Mouse (Mus musculus) forebrain, embryonic 11.5 days (tissue): ENCODE results near the gene Gm7073. TPM values are rescaled to one million over a fixed set of nuclear protein-coding genes. Genes with fewer than 3 reads are reported as not detected.

Experiments
- ATAC-seq: fragments of 200-750 bp; cut with Nextera tagmentation; replicated peaks from 2 replicates; pipeline ENCODE4 v1.8.0; 2017; ENCODE audit warnings: moderate TSS enrichment; ENCODE audit not compliant: low FRiP score
- DNase-seq: peaks from one replicate; pipeline ENCODE4 v3.0.0-alpha.2; 2017; ENCODE audit warnings: low spot score
- H3K27ac ChIP-seq: fragments of 300-500 bp; sonication (generic); 2 replicates; pipeline ENCODE4 v1.5.1; 2014; ENCODE audit warnings: low read depth, low read length
- H3K27me3 ChIP-seq: fragments of 300-500 bp; sonication (generic); 2 replicates; pipeline ENCODE4 v1.6.1; 2014; ENCODE audit warnings: mild to moderate bottlenecking, low read length, mixed read lengths; ENCODE audit not compliant: control insufficient read depth, insufficient read depth
- H3K36me3 ChIP-seq: fragments of 300-500 bp; sonication (generic); 2 replicates; pipeline ENCODE4 v1.6.1; 2014; ENCODE audit warnings: mild to moderate bottlenecking, low read length, moderate library complexity, mixed read lengths; ENCODE audit not compliant: control insufficient read depth, insufficient read depth
- H3K4me1 ChIP-seq: fragments of 300-500 bp; sonication (generic); replicated peaks from 2 replicates; pipeline ENCODE4 v1.6.1; 2014; ENCODE audit warnings: low read length, mixed read lengths; ENCODE audit not compliant: control insufficient read depth, insufficient read depth
- H3K4me2 ChIP-seq: fragments of 300-500 bp; sonication (generic); 2 replicates; pipeline ENCODE4 v1.6.1; 2014; ENCODE audit warnings: low read depth, mild to moderate bottlenecking, low read length, moderate library complexity, mixed read lengths; ENCODE audit not compliant: severe bottlenecking
- H3K4me3 ChIP-seq: fragments of 300-500 bp; sonication (generic); 2 replicates; pipeline ENCODE4 v1.5.1; 2014; ENCODE audit warnings: low read depth, low read length
- H3K9ac ChIP-seq: fragments of 300-500 bp; sonication (generic); 2 replicates; pipeline ENCODE4 v1.6.1; 2014; ENCODE audit warnings: low read length
- H3K9me3 ChIP-seq: fragments of 300-500 bp; sonication (generic); 2 replicates; pipeline ENCODE4 v1.6.1; 2016; ENCODE audit warnings: low read length, mixed read lengths; ENCODE audit not compliant: control insufficient read depth
- WGBS: fragments of 180-500 bp; shearing (Covaris S2); extraction: QIAGEN DNeasy Blood & Tissue Kit; methylation state at CpG from one replicate; pipeline ENCODE4 v1.1.7; 2014; 5-methylcytosine and 5-hydroxymethylcytosine counted together
- polyA plus RNA-seq: library from polyadenylated mRNA; unstranded; fragments of >200 nt; fragmentation: Nextera tagmentation; extraction: Ambion mirVana; gene quantifications from 2 replicates; pipeline ENCODE4 v1.2.1, GENCODE M21; 2014

Gm7073 gene
- polyA plus RNA-seq, result not detected in 2 replicates

GRCm38 (mm10) chrX:60539149-60539548 lies at the start of gene Gm7073:
Gene Gm7073, minus strand, starts transcription at chrX:60539249.
- Histone ChIP-seq H3K36me3 (no peaks in the 10 kb centered on the region), H3K4me2 (no peak within 1 kb of the TSS), H3K4me1 (no peaks in the 10 kb centered on the region), H3K27me3 (no peaks in the 10 kb centered on the region), H3K9me3 (no peaks in the 10 kb centered on the region), H3K4me3 (no peak within 1 kb of the TSS), H3K27ac (no peak within 1 kb of the TSS), H3K9ac (no peak within 1 kb of the TSS)
- DNase-seq (no peak), ATAC-seq (no peak)

GRCm38 (mm10) chrX:60570539-60570938 lies 31.5 kb upstream of the Gm7073 start:
- no peak overlapping the region for H3K9ac ChIP-seq
- H3K27me3 ChIP-seq, result no peaks in the 10 kb centered on the region
- H3K36me3 ChIP-seq, result no peaks in the 10 kb centered on the region
- H3K4me3 ChIP-seq, result no peak overlapping the region
- no peak overlapping the region for H3K4me2 ChIP-seq
- WGBS, result 25% methylated on average over 1 of the region's 1 CpGs
- ATAC-seq (no peak), DNase-seq (no peak)
- H3K9me3 ChIP-seq, result no peaks in the 10 kb centered on the region
- H3K4me1 ChIP-seq, result no peaks in the 10 kb centered on the region; the same call in 1 of the 2 replicates
- no peak overlapping the region for H3K27ac ChIP-seq

DNA sequence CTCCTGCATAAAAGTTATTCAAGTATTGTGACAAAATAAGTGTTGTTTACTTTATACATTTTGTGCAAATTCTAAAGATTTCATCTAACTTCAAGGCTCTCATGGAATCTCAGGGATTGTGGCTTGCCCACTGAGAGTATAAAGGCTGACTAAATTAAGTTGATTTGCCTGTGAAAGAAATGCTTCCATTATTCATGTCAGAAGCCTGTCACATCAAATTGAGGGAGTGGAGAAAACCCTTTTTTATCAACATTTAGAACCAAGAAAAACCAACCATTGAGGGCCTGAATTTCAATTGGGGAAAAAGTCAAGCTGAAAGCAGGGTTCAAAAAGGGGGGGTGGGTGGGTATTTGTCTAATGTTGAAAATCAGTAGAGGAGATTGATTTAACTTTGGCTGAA lies 30.0 kb upstream of the Gm7073 start:
- Histone ChIP-seq H3K36me3 (no peaks in the 10 kb centered on the region), H3K27me3 (no peaks in the 10 kb centered on the region), H3K9me3 (no peaks in the 10 kb centered on the region), H3K4me2 (no peak overlapping the region), H3K9ac (no peak overlapping the region), H3K27ac (no peak overlapping the region), H3K4me3 (no peak overlapping the region), H3K4me1 (no peaks in the 10 kb centered on the region; the same call in 1 of the 2 replicates)
- 0 out of 2 replicates have a peak, but pooled peaks have one; percentile 42 for ATAC-seq
- no peak for DNase-seq

- no peak for ATAC-seq
- Histone ChIP-seq H3K4me2 (no peak overlapping the region), H3K9ac (no peak overlapping the region), H3K4me1 (no peaks in the 10 kb centered on the region), H3K27me3 (no peaks in the 10 kb centered on the region), H3K36me3 (no peaks in the 10 kb centered on the region), H3K4me3 (no peak overlapping the region), H3K27ac (no peak overlapping the region), H3K9me3 (no peaks in the 10 kb centered on the region)
- DNase-seq, result no peak
- WGBS, result 25% methylated on average over 4 of the region's 4 CpGs
These were observed 16.2 kb upstream of the Gm7073 start for GRCm38 (mm10) chrX:60555242-60555641.

- Histone ChIP-seq H3K4me3 (peak overlapping the region; percentile 52), H3K36me3 (no peaks in the 10 kb centered on the region), H3K9me3 (no peaks in the 10 kb centered on the region), H3K4me1 (no peaks in the 10 kb centered on the region), H3K4me2 (peak overlapping the region; percentile 53), H3K27me3 (no peaks in the 10 kb centered on the region), H3K9ac (peak overlapping the region; percentile 75), H3K27ac (peak overlapping the region; percentile 77)
- peak; percentile 74 for DNase-seq
- peak; percentile 64 for ATAC-seq
- WGBS, result 14% methylated on average over 37 of the region's 113 CpGs
These were observed 8.6 kb upstream of the Gm7073 start for GRCm38 (mm10) chrX:60547444-60548304.

- H3K9ac ChIP-seq, result peak overlapping the region; percentile 75
- WGBS, result 20% methylated on average over 16 of the region's 16 CpGs
- H3K4me3 ChIP-seq, result peak overlapping the region; percentile 52
- 0 out of 2 replicates have a peak, but pooled peaks have one; percentile 6 for ATAC-seq
- H3K27ac ChIP-seq, result peak overlapping the region; percentile 77
- H3K4me1 ChIP-seq, result no peaks in the 10 kb centered on the region
- no peaks in the 10 kb centered on the region for H3K27me3 ChIP-seq
- no peaks in the 10 kb centered on the region for H3K9me3 ChIP-seq
- DNase-seq, result no peak
- peak overlapping the region; percentile 53 for H3K4me2 ChIP-seq
- no peaks in the 10 kb centered on the region for H3K36me3 ChIP-seq
These were observed 8.0 kb upstream of the Gm7073 start for GRCm38 (mm10) chrX:60547098-60547443.

DNA sequence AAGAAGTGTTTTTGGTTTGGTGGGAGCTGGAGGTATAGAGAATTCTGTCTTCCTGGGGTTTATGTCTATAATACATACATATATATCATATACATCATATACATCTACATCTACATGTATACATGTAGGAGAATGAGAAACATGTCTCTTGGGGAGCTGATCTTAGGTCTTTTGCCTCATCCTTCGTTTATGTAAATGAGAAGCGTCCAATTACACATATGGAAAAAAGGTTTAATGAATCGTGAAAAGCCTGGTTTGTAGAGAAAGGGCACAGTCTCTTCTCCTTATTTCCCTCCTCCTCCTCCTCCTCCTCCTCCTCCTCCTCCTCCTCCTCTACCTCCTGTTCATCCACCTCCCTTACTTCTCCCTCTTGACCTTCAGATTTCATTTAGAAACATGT lies 6.9 kb upstream of the Gm7073 start:
- Histone ChIP-seq H3K4me2 (no peak overlapping the region), H3K36me3 (no peaks in the 10 kb centered on the region), H3K27ac (peak overlapping the region; percentile 50; the same call in 1 of the 2 replicates), H3K9me3 (no peaks in the 10 kb centered on the region), H3K27me3 (no peaks in the 10 kb centered on the region), H3K4me1 (no peaks in the 10 kb centered on the region), H3K9ac (no peak overlapping the region), H3K4me3 (no peak overlapping the region)
- DNase-seq (no peak), ATAC-seq (peak; percentile 8; the same call in 1 of the 2 replicates)
- 21% methylated on average over 3 of the region's 3 CpGs for WGBS

GRCm38 (mm10) chrX:60545444-60545843 lies 6.4 kb upstream of the Gm7073 start:
- no peak overlapping the region for H3K4me3 ChIP-seq
- WGBS, result 17% methylated on average over 1 of the region's 1 CpGs
- H3K4me2 ChIP-seq, result no peak overlapping the region
- H3K4me1 ChIP-seq, result no peaks in the 10 kb centered on the region
- no peak overlapping the region for H3K9ac ChIP-seq
- H3K27ac ChIP-seq, result peak overlapping the region; percentile 50; the same call in 1 of the 2 replicates
- DNase-seq (peak; percentile 58), ATAC-seq (peak; percentile 49; the same call in 1 of the 2 replicates)
- no peaks in the 10 kb centered on the region for H3K36me3 ChIP-seq
- no peaks in the 10 kb centered on the region for H3K27me3 ChIP-seq
- no peaks in the 10 kb centered on the region for H3K9me3 ChIP-seq

GRCm38 (mm10) chrX:60544098-60544497 lies 5.0 kb upstream of the Gm7073 start:
- H3K9me3 ChIP-seq, result no peaks in the 10 kb centered on the region
- no peak overlapping the region for H3K4me3 ChIP-seq
- 28% methylated on average over 4 of the region's 4 CpGs for WGBS
- no peaks in the 10 kb centered on the region for H3K36me3 ChIP-seq
- H3K4me2 ChIP-seq, result no peak overlapping the region
- no peaks in the 10 kb centered on the region for H3K4me1 ChIP-seq
- no peak overlapping the region for H3K9ac ChIP-seq
- H3K27ac ChIP-seq, result no peak overlapping the region
- ATAC-seq (peak; percentile 77), DNase-seq (peak; percentile 65)
- H3K27me3 ChIP-seq, result no peaks in the 10 kb centered on the region
